Mouse (Mus musculus) bone marrow, adult 2 months (tissue): ENCODE measurements around the gene Wdr91.

Source experiments
- CTCF ChIP-seq: fragments of 200-500 bp; IDR thresholded peaks from 2 replicates; pipeline ENCODE4 v1.5.1; 2011; ENCODE audit warnings: low read length, control low read depth; ENCODE audit not compliant: control insufficient read depth, insufficient read depth
- POLR2A ChIP-seq: fragments of 200-500 bp; IDR thresholded peaks from 2 replicates; pipeline ENCODE4 v1.6.1; 2011; ENCODE audit warnings: low read depth, mild to moderate bottlenecking, control low read depth, low read length, borderline replicate concordance; ENCODE audit not compliant: control insufficient read depth

DNA sequence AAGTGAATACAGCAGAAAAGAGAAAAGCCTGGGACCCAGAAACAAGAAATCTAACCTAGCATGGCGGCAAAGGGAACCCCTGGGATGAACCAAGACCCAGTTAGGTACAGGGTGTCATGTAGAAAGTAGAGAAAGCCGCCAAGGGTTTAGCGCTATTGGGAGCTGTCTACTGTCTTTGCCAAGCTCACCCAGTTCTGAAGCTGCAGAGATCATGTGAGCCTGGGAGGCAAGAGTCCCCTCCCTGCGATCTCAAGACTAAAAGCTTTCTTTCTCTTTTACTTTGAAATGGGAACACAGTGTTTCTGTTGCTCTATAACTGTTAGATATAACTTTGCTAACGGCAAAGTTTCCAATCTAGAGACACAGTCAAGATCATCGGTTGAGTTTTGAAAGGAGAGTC lies 48.3 kb downstream of the Wdr91 start:
- TF ChIP-seq CTCF = no peak
- no peak for TF ChIP-seq POLR2A
